Mouse (Mus musculus) midbrain, embryonic 14.5 days (tissue): ENCODE measurements around the gene Cdc42ep1. TPM values are rescaled to one million over a fixed set of nuclear protein-coding genes. Genes with fewer than 3 reads are reported as not detected.

Source experiments
- ATAC-seq: fragments of 200-750 bp; cut with Nextera tagmentation; 2 replicates; pipeline ENCODE4 v1.8.0; 2017; ENCODE audit warnings: moderate number of reproducible peaks, moderate library complexity; ENCODE audit not compliant: low FRiP score, low TSS enrichment
- DNase-seq: peaks from one replicate; pipeline ENCODE4 v3.0.0-alpha.2; 2015
- H3K27ac ChIP-seq: fragments of 300-500 bp; sonication (generic); replicated peaks from 2 replicates; pipeline ENCODE4 v1.5.1; 2014; ENCODE audit warnings: mild to moderate bottlenecking, low read depth, low read length, moderate library complexity
- H3K27me3 ChIP-seq: fragments of 300-500 bp; sonication (generic); 2 replicates; pipeline ENCODE4 v1.6.1; 2014; ENCODE audit warnings: low read length, control low read depth, mixed read lengths; ENCODE audit not compliant: control insufficient read depth, insufficient read depth
- H3K36me3 ChIP-seq: fragments of 300-500 bp; sonication (generic); 2 replicates; pipeline ENCODE4 v1.6.1; 2014; ENCODE audit warnings: low read length, control low read depth; ENCODE audit not compliant: control insufficient read depth, insufficient read depth
- H3K4me1 ChIP-seq: fragments of 300-500 bp; sonication (generic); 2 replicates; pipeline ENCODE4 v1.6.1; 2014; ENCODE audit warnings: mild to moderate bottlenecking, antibody characterized with exemption, low read length, control low read depth; ENCODE audit not compliant: control insufficient read depth, insufficient read depth
- H3K4me2 ChIP-seq: fragments of 300-500 bp; sonication (generic); 2 replicates; pipeline ENCODE4 v1.6.1; 2014; ENCODE audit warnings: mild to moderate bottlenecking, low read length, moderate library complexity
- H3K4me3 ChIP-seq: fragments of 300-500 bp; sonication (generic); replicated peaks from 2 replicates; pipeline ENCODE4 v1.5.1; 2014; ENCODE audit warnings: low read depth, low read length
- H3K9ac ChIP-seq: fragments of 300-500 bp; sonication (generic); replicated peaks from 2 replicates; pipeline ENCODE4 v1.6.1; 2014; ENCODE audit warnings: mild to moderate bottlenecking, low read length, moderate library complexity
- H3K9me3 ChIP-seq: fragments of 300-500 bp; sonication (generic); 2 replicates; pipeline ENCODE4 v1.6.1; 2016; ENCODE audit warnings: low read length, control low read depth, mixed read lengths; ENCODE audit not compliant: control insufficient read depth
- WGBS: fragments of 180-500 bp; shearing (Covaris S2); extraction: QIAGEN DNeasy Blood & Tissue Kit; methylation state at CpG from one replicate; pipeline ENCODE4 v1.1.7; 2014; 5-methylcytosine and 5-hydroxymethylcytosine counted together
- polyA plus RNA-seq: library from polyadenylated mRNA; unstranded; fragments of >200 nt; fragmentation: Nextera tagmentation; extraction: Ambion mirVana; gene quantifications from 2 replicates; pipeline ENCODE4 v1.2.1, GENCODE M21; 2014

Cdc42ep1 gene
- polyA plus RNA-seq, 1 experiment from 2014 or later = 8.8 TPM

GRCm38 (mm10) chr15:78863154-78863553 is 20.7 kb downstream of the Cdc42ep1 start:
- H3K9ac ChIP-seq = no peak overlapping the region
- H3K9me3 ChIP-seq = no peaks in the 10 kb centered on the region
- H3K27me3 ChIP-seq = no peaks in the 10 kb centered on the region
- H3K27ac ChIP-seq = no peak overlapping the region
- no peak overlapping the region for H3K4me3 ChIP-seq
- H3K4me1 ChIP-seq = no peaks in the 10 kb centered on the region
- no peaks in the 10 kb centered on the region for H3K36me3 ChIP-seq
- no peak overlapping the region for H3K4me2 ChIP-seq
- no peak for DNase-seq
- no peak for ATAC-seq
- WGBS = 87% methylated on average over 2 of the region's 2 CpGs

DNA sequence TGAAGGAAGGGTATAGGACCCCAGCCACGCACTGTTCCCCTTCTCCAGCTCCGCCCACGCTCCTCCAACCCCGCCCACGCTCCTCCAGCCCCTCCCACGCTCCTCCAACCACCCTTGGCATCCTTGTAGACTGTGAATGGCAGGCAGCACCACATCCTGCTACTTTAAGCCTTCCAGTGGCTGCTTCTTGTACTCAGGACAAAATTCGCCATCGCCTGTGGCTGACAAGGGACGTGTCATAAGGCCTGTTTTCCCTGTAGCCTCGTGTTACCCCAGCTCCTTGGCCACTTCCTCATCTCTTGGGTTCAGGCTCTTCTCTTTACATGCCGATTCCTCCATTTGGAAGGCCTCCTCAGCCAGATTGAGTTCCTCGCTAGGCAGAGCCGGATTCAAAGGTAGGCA is 21.4 kb downstream of the Cdc42ep1 start:
- DNase-seq = no peak
- H3K27me3 ChIP-seq = no peaks in the 10 kb centered on the region
- H3K9ac ChIP-seq = no peak overlapping the region
- no peak overlapping the region for H3K27ac ChIP-seq
- H3K4me3 ChIP-seq = no peak overlapping the region
- WGBS = 48% methylated on average over 13 of the region's 13 CpGs
- no peaks in the 10 kb centered on the region for H3K4me1 ChIP-seq
- H3K9me3 ChIP-seq = no peaks in the 10 kb centered on the region
- no peak overlapping the region for H3K4me2 ChIP-seq
- no peak for ATAC-seq
- H3K36me3 ChIP-seq = no peaks in the 10 kb centered on the region

DNA sequence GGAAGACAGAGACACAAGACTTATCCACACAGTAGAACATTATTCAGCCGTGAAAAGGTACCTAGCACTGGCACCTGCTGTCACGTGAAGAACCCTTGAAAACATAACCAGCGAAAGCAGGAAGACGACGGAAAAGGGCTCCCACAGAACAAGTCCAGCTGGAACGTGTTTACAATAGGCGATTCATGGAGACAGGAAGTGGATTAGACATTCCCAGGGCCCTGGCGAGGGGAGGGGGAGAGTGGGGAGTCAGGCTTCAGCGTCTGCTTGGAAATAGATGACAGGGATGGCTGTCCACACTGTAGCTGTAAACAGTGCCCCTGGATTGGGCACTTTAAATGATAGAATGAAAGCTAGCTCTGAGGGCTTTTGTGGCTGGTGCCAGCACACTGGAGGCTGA is 26.0 kb downstream of the Cdc42ep1 start:
- DNase-seq = peak; percentile 72
- H3K27ac ChIP-seq = peak overlapping the region; percentile 65
- WGBS = 18% methylated on average over 9 of the region's 9 CpGs

GRCm38 (mm10) chr15:78868826-78869233 is 26.4 kb downstream of the Cdc42ep1 start:
- ATAC-seq (no peak), DNase-seq (no peak)
- WGBS = 46% methylated on average over 7 of the region's 7 CpGs
- H3K27ac ChIP-seq = peak overlapping the region; percentile 65
- no peaks in the 10 kb centered on the region for H3K9me3 ChIP-seq
- no peak overlapping the region for H3K9ac ChIP-seq
- no peak overlapping the region for H3K4me2 ChIP-seq
- no peaks in the 10 kb centered on the region for H3K4me1 ChIP-seq
- H3K27me3 ChIP-seq = no peaks in the 10 kb centered on the region
- no peaks in the 10 kb centered on the region for H3K36me3 ChIP-seq
- H3K4me3 ChIP-seq = no peak overlapping the region

More for the DNA sequence above, 26.0 kb downstream of the Cdc42ep1 start:
- peak; percentile 63; the same call in 1 of the 2 replicates for ATAC-seq
- Histone ChIP-seq H3K36me3 (no peaks in the 10 kb centered on the region), H3K9me3 (no peaks in the 10 kb centered on the region), H3K27me3 (no peaks in the 10 kb centered on the region), H3K4me1 (no peaks in the 10 kb centered on the region), H3K9ac (no peak overlapping the region), H3K4me3 (no peak overlapping the region), H3K4me2 (no peak overlapping the region)

DNA sequence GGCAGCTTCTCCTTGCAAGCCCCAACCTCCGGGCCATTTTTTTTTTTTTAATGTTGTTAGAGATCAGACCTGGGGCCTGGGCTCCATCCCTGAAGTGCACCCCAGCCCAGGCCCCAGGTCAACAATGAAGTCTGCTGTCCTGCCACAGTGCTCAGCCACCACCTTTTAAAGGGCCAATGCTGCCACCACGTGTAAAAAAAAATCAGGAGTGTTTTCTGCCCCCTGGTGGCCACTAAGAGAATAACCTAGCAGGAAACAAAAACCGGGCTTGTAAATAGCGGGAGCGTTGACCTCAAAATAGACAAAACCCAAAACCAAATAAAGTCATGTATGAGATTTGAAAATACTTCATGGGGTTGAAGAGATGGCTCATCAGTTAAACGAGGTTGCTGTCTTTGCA is 27.4 kb downstream of the Cdc42ep1 start:
- Histone ChIP-seq H3K4me2 (no peak overlapping the region), H3K27ac (no peak overlapping the region), H3K4me3 (no peak overlapping the region), H3K36me3 (no peaks in the 10 kb centered on the region), H3K9ac (no peak overlapping the region), H3K27me3 (no peaks in the 10 kb centered on the region), H3K9me3 (no peaks in the 10 kb centered on the region), H3K4me1 (no peaks in the 10 kb centered on the region)
- ATAC-seq (no peak), DNase-seq (peak; percentile 77)
- 29% methylated on average over 6 of the region's 6 CpGs for WGBS

GRCm38 (mm10) chr15:78872021-78872608 is 29.7 kb downstream of the Cdc42ep1 start:
- WGBS = 55% methylated on average over 5 of the region's 5 CpGs
- Histone ChIP-seq H3K9ac (no peak overlapping the region), H3K36me3 (no peaks in the 10 kb centered on the region), H3K4me2 (no peak overlapping the region), H3K4me3 (no peak overlapping the region), H3K9me3 (no peaks in the 10 kb centered on the region), H3K27me3 (no peaks in the 10 kb centered on the region), H3K4me1 (peaks cover 9% of the 10 kb centered on the region), H3K27ac (no peak overlapping the region)
- DNase-seq = no peak
- no peak for ATAC-seq

GRCm38 (mm10) chr15:78873803-78874435 is 31.5 kb downstream of the Cdc42ep1 start:
- WGBS = 54% methylated on average over 13 of the region's 13 CpGs

DNA sequence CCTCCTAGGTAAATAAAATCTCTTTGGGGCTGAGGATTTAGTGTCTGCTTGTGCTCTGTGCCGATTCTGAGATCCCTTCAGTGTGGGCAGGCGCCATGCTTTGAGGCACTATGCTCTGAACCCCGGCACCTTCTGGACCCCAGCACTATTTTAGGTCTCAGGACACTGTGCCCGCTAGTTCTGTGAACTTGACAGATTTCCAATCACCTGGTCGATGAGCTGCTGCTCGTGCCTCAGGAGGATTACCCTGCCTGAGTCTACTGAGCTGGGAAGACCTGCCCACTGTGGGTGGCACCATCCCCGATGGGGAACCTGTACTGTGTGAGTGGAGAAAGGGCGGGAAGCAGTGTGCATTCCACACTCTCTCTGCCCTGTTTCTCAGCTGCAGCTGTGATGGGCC is 32.6 kb downstream of the Cdc42ep1 start:
- Histone ChIP-seq H3K27me3 (no peaks in the 10 kb centered on the region), H3K4me3 (no peak overlapping the region), H3K4me2 (no peak overlapping the region), H3K4me1 (peaks cover 15% of the 10 kb centered on the region), H3K27ac (0 out of 2 replicates have a peak overlapping the region, but pooled peaks have one; percentile 98), H3K9me3 (no peaks in the 10 kb centered on the region), H3K9ac (no peak overlapping the region), H3K36me3 (no peaks in the 10 kb centered on the region)
- ATAC-seq = no peak
- no peak for DNase-seq
- 73% methylated on average over 8 of the region's 8 CpGs for WGBS

More at GRCm38 (mm10) chr15:78873803-78874435, 31.5 kb downstream of the Cdc42ep1 start:
- DNase-seq = no peak
- H3K9me3 ChIP-seq = no peaks in the 10 kb centered on the region
- H3K4me3 ChIP-seq = no peak overlapping the region
- ATAC-seq = no peak
- H3K9ac ChIP-seq = no peak overlapping the region
- H3K27ac ChIP-seq = no peak overlapping the region
- H3K36me3 ChIP-seq = no peaks in the 10 kb centered on the region
- peaks cover 15% of the 10 kb centered on the region for H3K4me1 ChIP-seq
- no peaks in the 10 kb centered on the region for H3K27me3 ChIP-seq
- no peak overlapping the region for H3K4me2 ChIP-seq

DNA sequence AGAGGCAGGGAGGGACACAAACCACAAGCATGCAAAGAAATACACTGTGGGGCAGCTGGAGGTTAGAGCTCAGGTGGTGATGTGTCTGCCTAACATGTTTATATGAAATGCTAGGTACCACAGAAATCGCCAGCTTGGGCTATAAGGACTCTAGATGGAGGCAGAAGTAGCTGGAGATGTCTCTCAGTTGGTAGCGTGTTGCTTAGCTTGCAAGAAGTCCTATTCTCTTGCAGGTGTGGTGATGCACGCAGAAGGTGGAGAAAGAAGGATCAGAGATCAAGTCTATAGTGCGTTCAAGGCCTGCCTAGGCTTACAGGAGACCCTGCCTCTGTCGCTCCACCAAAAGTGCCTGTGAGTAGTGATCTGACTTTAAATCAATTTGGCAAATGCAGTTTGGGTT is 33.1 kb downstream of the Cdc42ep1 start:
- Histone ChIP-seq H3K9me3 (no peaks in the 10 kb centered on the region), H3K27ac (peak overlapping the region; percentile 98), H3K4me3 (no peak overlapping the region; the same call in none of the 2 replicates), H3K36me3 (no peaks in the 10 kb centered on the region), H3K27me3 (no peaks in the 10 kb centered on the region), H3K9ac (no peak overlapping the region), H3K4me2 (peak overlapping the region; percentile 88), H3K4me1 (peaks cover 15% of the 10 kb centered on the region)
- WGBS = 82% methylated on average over 5 of the region's 5 CpGs
- no peak for ATAC-seq
- no peak for DNase-seq
